Mouse (Mus musculus): ENCODE results near the gene Fnbp1. TPM values are rescaled to one million over a fixed set of nuclear protein-coding genes. Genes with fewer than 3 reads are reported as not detected.

Gene Fnbp1
- total and polyA plus RNA-seq, 2 experiments from 2014 or later: 22.1 to 30.7 TPM

GRCm38 (mm10) chr2:31005453-31005852, 136.4 kb downstream of the Fnbp1 start:
- no peak for TF ChIP-seq CTCF (IDR thresholded peaks at IDR 0.05)
- no peak for ATAC-seq (ENCODE audit: low FRiP score)

DNA sequence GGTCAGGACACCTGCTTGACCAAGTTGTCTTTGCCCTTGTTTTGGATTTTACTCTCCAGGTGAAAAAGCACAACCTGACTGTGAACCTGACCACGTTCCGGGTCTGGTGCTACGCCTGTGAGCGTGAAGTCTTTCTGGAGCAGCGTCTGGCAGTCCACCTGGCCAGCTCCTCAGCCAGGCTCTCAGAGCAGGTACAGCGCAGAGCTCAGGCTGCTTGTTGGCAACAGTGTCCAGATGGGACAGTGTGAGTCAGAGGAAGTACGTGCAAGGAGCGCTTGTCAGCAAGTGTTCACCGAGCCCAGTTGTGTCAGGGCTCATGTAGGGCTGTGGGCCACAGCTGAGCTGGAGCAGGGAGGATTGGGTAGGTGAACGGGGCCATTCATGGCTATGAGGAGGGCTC, 139.0 kb downstream of the Fnbp1 start:
- Histone ChIP-seq H3K4me2 (ENCODE audit: low read depth, low read length, poor library complexity, severe bottlenecking) (no peak overlapping the region), H3K9ac (replicated peaks; ENCODE audit: low read length, poor library complexity, severe bottlenecking) (no peak overlapping the region), H3K9me3 (ENCODE audit: low read length) (no peaks in the 10 kb centered on the region), H3K4me3 (ENCODE audit: low read depth, low read length) (no peak overlapping the region), H3K36me3 (ENCODE audit: insufficient read depth, low read length) (peaks cover 56% of the 10 kb centered on the region), H3K4me1 (ENCODE audit: insufficient read depth, low read length) (no peaks in the 10 kb centered on the region), H3K27me3 (ENCODE audit: insufficient read depth, low read length) (no peaks in the 10 kb centered on the region), H3K27ac (ENCODE audit: low read depth, low read length) (no peak overlapping the region)
- no peak for TF ChIP-seq CTCF (IDR thresholded peaks at IDR 0.05)
- ATAC-seq (ENCODE audit: low FRiP score) (no peak), DNase-seq (ENCODE audit: low spot score) (no peak)
- WGBS: 94% methylated on average over 10 of the region's 10 CpGs

More at GRCm38 (mm10) chr2:31005453-31005852, 136.4 kb downstream of the Fnbp1 start:
- Histone ChIP-seq H3K4me2 (ENCODE audit: low read depth, low read length, poor library complexity, severe bottlenecking) (no peak overlapping the region), H3K4me3 (ENCODE audit: low read depth, low read length) (no peak overlapping the region), H3K4me1 (ENCODE audit: insufficient read depth, low read length) (no peaks in the 10 kb centered on the region), H3K9me3 (ENCODE audit: low read length) (no peaks in the 10 kb centered on the region), H3K9ac (replicated peaks; ENCODE audit: low read length, poor library complexity, severe bottlenecking) (no peak overlapping the region), H3K27me3 (ENCODE audit: insufficient read depth, low read length) (no peaks in the 10 kb centered on the region), H3K27ac (ENCODE audit: low read depth, low read length) (no peak overlapping the region), H3K36me3 (ENCODE audit: insufficient read depth, low read length) (peaks cover 64% of the 10 kb centered on the region)
- WGBS: 91% methylated on average over 2 of the region's 2 CpGs
- DNase-seq (ENCODE audit: low spot score): no peak

DNA sequence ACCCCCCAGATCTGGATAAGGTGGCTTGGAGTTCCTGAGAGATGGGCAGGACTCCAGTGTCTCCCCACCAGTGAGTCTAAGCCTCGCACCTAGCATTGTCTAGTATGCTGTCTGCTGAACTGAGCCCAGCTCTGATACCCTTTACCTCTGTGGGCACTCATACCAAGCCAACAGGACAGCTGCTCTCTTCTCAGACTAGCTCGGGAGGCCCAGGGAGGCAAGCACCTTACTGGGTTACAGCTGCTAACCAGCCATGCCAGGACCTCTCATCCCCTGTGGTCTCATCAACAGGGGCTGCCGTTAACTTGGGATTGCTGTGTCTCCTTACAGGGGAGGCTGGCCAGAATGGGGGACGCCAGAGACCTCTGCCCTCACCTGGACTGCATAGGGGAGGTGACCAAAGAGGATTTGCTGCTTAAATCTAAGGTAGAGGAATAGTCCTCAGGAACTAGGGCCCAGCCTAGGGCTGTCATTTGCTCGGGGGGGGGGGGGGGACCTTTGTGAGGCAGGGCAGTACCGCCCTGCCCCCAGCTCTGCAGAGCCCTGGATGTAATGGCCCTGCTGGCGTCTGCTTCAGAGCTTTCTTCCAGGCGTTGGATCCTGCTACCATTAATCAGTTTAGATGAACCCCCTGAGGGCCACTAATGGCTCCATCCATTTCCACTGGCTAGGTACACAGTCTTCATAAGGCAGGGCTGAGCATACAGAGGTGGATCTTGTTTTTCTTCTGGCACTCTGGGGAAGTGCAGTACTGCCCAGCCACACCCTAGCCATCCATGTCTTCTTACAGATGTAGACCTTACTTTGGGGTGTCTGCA, 143.2 kb downstream of the Fnbp1 start:
- no peak for ATAC-seq (ENCODE audit: low FRiP score)
- H3K27me3 ChIP-seq (ENCODE audit: insufficient read depth, low read length): no peaks in the 10 kb centered on the region
- no peaks in the 10 kb centered on the region for H3K9me3 ChIP-seq (ENCODE audit: low read length)
- no peak overlapping the region for H3K27ac ChIP-seq (ENCODE audit: low read depth, low read length)
- H3K36me3 ChIP-seq (ENCODE audit: insufficient read depth, low read length): peaks cover 28% of the 10 kb centered on the region
- H3K9ac ChIP-seq (replicated peaks; ENCODE audit: low read length, poor library complexity, severe bottlenecking): no peak overlapping the region
- no peak for TF ChIP-seq CTCF (IDR thresholded peaks at IDR 0.05)
- no peak overlapping the region for H3K4me3 ChIP-seq (ENCODE audit: low read depth, low read length)
- WGBS: 73% methylated on average over 7 of the region's 8 CpGs
- H3K4me2 ChIP-seq (ENCODE audit: low read depth, low read length, poor library complexity, severe bottlenecking): no peak overlapping the region
- DNase-seq (ENCODE audit: low spot score): no peak
- H3K4me1 ChIP-seq (ENCODE audit: insufficient read depth, low read length): no peaks in the 10 kb centered on the region

- DNase-seq (ENCODE audit: low spot score) (no peak), ATAC-seq (ENCODE audit: low FRiP score) (no peak)
- no peak overlapping the region for H3K4me2 ChIP-seq (ENCODE audit: low read depth, low read length, poor library complexity, severe bottlenecking)
- H3K9ac ChIP-seq (replicated peaks; ENCODE audit: low read length, poor library complexity, severe bottlenecking): no peak overlapping the region
- WGBS: 73% methylated on average over 11 of the region's 11 CpGs
- no peak overlapping the region for H3K4me3 ChIP-seq (ENCODE audit: low read depth, low read length)
- no peaks in the 10 kb centered on the region for H3K4me1 ChIP-seq (ENCODE audit: insufficient read depth, low read length)
- no peaks in the 10 kb centered on the region for H3K9me3 ChIP-seq (ENCODE audit: low read length)
- TF ChIP-seq CTCF (IDR thresholded peaks at IDR 0.05): no peak
- H3K27me3 ChIP-seq (ENCODE audit: insufficient read depth, low read length): no peaks in the 10 kb centered on the region
- H3K27ac ChIP-seq (ENCODE audit: low read depth, low read length): no peak overlapping the region
- peaks cover 10% of the 10 kb centered on the region; the same call in 1 of the 2 replicates for H3K36me3 ChIP-seq (ENCODE audit: insufficient read depth, low read length)
Measured at GRCm38 (mm10) chr2:30995432-30995996, 146.3 kb downstream of the Fnbp1 start.

GRCm38 (mm10) chr2:30994853-30995252, 147.0 kb downstream of the Fnbp1 start:
- no peak for ATAC-seq (ENCODE audit: low FRiP score)
- Histone ChIP-seq H3K4me3 (ENCODE audit: low read depth, low read length) (no peak overlapping the region), H3K27ac (ENCODE audit: low read depth, low read length) (no peak overlapping the region), H3K4me2 (ENCODE audit: low read depth, low read length, poor library complexity, severe bottlenecking) (no peak overlapping the region), H3K9ac (replicated peaks; ENCODE audit: low read length, poor library complexity, severe bottlenecking) (no peak overlapping the region), H3K36me3 (ENCODE audit: insufficient read depth, low read length) (peaks cover 5% of the 10 kb centered on the region; the same call in 1 of the 2 replicates), H3K9me3 (ENCODE audit: low read length) (no peaks in the 10 kb centered on the region), H3K4me1 (ENCODE audit: insufficient read depth, low read length) (no peaks in the 10 kb centered on the region), H3K27me3 (ENCODE audit: insufficient read depth, low read length) (no peaks in the 10 kb centered on the region)
- DNase-seq (ENCODE audit: low spot score): no peak
- 96% methylated on average over 4 of the region's 4 CpGs for WGBS
- TF ChIP-seq CTCF (IDR thresholded peaks at IDR 0.05): no peak

- Histone ChIP-seq H3K27me3 (ENCODE audit: insufficient read depth, low read length) (no peaks in the 10 kb centered on the region), H3K4me3 (ENCODE audit: low read depth, low read length) (no peak overlapping the region), H3K4me1 (ENCODE audit: insufficient read depth, low read length) (no peaks in the 10 kb centered on the region), H3K36me3 (ENCODE audit: insufficient read depth, low read length) (no peaks in the 10 kb centered on the region), H3K27ac (ENCODE audit: low read depth, low read length) (no peak overlapping the region), H3K9me3 (ENCODE audit: low read length) (no peaks in the 10 kb centered on the region), H3K9ac (replicated peaks; ENCODE audit: low read length, poor library complexity, severe bottlenecking) (no peak overlapping the region), H3K4me2 (ENCODE audit: low read depth, low read length, poor library complexity, severe bottlenecking) (no peak overlapping the region)
- DNase-seq (ENCODE audit: low spot score): no peak
- TF ChIP-seq CTCF (IDR thresholded peaks at IDR 0.05): no peak
- no peak for ATAC-seq (ENCODE audit: low FRiP score)
- 95% methylated on average over 9 of the region's 9 CpGs for WGBS
Measured at GRCm38 (mm10) chr2:30990221-30990620, 151.6 kb downstream of the Fnbp1 start.

Data from midbrain, postnatal 0 days (tissue).